Mouse (Mus musculus) spleen, adult 12 weeks (tissue): ENCODE data around the gene Spaca4.

Source experiments
- DNase-seq: peaks from one replicate; pipeline ENCODE4 v3.0.0; 2022; ENCODE audit warnings: low spot score

The Spaca4 gene

DNA sequence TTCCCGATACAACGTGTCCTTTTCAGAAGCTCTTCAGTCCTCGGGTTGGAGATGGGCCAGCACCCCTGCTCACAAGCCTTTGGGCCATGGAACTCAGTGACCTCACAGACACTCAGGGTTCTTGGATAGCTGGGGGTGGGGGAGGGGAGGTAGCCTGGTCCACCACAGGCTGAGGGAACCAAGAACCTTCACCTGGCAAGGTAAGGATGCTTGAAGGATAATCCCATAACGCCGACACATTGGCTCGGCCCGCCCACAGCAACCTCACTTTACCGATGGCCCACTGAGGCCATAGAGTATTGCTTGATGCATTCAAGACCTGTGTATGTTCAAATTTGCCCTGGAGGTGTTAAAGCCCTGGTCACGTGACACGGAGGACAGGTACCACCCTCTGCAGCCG is at the start of gene Spaca4:
TSS of gene Spaca4 (minus strand) at position 101 of the 400 bp plus-strand sequence.
- no peak for DNase-seq

DNA sequence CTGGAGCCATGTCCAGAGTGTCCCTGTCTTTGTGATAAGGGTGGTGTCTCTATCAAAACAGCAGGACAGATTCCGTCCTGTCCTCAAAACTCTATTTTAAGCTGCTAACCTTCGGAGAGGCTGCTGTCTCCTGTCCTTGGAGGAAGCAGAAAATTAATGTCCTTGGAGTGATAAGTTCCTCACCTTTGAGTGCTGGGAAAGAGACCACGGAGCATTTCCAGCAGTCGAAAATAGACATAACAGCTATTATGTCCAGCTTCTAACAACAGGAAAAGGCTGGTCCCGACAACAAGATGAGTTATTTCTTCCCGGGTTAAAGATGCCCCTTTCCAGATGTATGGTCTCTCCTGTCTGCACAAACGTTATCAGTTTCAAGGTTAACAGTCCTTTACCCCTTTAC is 49.6 kb upstream of the Spaca4 start:
- DNase-seq, result no peak

DNA sequence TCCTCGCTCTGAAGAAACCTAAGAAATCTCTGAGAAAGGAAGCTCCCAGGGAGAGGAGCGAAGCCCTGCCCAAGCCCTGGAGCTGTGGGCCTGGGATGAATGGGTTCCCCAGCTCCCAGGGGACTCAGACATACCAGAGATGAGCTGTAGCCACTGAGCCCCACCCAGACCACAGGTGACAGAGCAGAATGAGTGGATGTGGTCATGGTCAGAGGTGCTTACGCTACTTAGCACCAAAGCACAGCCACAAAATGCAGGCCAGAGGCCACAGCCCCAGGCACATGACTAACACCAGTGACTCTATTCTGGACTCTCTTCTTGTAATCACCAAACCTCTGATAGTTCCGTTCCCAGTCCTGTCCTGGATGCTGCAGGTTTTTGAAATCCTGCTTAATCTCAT is 45.5 kb upstream of the Spaca4 start:
- DNase-seq, result no peak

DNA sequence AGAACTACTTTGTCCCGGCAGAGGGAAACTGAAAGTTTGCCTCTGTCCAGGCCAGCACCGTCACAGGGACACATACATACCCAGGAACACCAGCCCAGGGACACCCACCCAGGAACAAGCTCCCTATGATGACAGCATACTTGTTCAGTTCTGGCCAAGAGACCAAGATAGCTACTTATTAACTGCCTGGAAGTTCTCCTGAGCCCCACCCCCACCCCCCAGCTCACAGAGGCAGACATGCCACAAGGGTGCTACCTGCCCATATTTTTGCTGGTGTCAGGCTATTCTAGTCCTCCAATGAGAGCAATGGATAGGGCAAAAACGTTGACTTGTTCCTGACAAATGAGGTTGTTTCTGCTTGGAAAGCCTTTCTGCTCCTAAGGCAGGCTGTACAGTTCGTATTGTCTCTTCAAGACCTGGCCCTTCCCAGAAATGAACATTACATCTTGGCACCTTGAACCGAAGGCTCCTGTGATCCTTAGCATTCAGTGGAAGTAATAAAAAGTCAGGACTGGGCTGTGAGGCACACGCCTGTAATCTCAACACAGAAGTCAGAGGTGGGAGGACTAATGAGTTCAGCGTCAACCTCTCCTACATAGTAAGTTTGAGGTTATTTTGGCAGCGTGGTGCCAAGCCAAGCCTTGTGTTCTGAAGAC is 44.9 kb upstream of the Spaca4 start:
- DNase-seq, result no peak

DNA sequence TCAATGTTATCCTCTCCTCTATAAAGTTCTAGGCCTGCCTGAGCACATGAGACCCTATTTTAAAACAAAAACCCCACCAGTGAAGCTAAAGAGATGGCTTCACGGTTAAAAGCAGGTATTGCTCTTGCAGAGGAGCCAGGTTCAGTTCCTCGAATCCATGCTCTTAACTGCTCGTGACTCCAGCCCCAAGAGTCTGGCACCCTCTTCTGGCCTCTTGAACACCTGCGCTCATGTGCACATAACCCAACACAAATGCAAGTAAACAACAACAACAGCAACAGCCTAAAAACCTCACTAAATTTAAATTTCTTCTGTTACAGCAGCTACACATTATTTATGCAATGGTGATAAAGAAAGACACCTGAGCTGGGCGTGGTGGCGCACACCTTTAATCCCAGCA is 41.9 kb upstream of the Spaca4 start:
- DNase-seq, result no peak

GRCm38 (mm10) chr7:45766764-45767163 is 41.2 kb upstream of the Spaca4 start:
- no peak for DNase-seq

DNA sequence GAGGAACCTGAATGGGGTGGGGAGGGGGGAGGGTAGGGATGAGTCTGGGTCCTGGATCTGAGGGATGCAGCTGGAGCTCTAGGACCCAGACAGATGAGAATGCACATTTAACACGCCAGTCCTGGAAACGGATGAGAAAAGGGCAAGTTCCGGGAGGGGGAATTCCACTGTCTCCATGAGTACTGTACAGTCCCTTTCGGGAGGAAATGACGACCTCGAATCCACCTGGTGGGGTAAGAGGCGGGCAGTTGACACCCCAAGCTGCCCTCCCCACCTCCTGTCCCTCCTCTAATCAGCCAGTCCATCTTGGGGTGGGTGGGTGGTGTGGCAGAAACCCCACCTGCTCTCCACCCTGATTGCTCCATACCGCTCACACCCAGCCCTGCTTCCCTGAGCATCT is 40.4 kb upstream of the Spaca4 start:
- no peak for DNase-seq

DNA sequence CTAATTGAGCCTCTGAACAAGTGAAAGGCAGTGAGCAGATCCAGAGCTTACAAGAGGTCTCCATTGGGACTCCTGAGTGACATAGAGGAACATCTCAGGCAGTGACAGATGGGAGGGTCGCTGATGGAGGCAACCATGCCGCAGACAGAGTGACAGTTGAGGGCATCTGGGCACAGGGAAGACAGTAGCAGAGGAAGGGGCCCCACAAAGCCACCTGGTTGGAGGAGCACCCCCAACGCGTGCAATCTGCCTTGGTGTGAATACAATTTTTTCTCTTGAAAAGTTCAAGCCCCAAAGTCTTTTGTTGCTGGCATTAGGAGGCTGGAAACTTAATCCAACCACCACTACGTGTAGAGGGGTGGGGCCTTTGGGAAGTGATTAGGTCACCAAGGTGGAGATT is 34.5 kb upstream of the Spaca4 start:
- DNase-seq, result no peak

DNA sequence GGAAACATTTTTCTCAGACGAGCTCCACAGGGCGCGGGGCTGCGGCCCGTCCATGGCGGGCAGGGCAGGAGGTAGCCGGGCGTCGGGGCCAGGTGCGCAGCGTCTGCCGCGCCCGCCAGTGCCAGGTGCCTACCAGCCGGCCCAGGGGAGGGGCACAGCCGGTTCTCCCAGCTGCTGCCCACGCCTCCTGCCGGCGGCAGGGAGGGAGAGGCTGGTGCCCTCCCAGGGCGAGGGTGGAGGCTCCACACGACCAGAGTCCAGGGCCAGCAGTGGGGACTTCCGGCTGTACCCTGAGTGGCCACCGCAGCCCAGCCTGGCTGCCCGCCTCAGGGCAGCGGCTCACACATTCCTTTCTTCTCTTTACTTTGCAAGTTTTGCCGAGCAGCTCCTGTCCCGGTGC is 33.8 kb upstream of the Spaca4 start:
- no peak for DNase-seq

GRCm38 (mm10) chr7:45755703-45756102 is 30.1 kb upstream of the Spaca4 start:
- no peak for DNase-seq

- DNase-seq, result no peak
Observed at GRCm38 (mm10) chr7:45750162-45750561, 24.5 kb upstream of the Spaca4 start.

- DNase-seq, result no peak
Observed at GRCm38 (mm10) chr7:45749401-45749800, 23.8 kb upstream of the Spaca4 start.

DNA sequence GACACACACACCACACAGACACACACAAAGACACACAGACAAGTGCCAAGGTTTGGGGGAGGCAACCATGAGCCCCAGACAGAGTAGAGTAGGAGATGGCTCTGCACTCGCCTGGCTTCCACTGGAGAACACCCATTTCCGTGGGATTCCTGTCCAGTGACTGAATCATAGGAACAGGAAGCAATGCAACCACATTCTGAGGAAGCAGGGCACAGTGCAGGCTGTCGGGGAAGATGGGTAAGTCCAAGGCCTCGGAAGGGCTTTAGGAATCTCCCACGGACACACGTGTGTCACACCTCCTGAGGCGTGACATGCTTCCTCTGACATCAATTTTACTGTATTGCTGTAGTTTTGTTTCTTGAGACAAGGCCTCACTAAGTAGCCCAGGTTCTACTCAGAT is 22.5 kb upstream of the Spaca4 start:
- no peak for DNase-seq

DNA sequence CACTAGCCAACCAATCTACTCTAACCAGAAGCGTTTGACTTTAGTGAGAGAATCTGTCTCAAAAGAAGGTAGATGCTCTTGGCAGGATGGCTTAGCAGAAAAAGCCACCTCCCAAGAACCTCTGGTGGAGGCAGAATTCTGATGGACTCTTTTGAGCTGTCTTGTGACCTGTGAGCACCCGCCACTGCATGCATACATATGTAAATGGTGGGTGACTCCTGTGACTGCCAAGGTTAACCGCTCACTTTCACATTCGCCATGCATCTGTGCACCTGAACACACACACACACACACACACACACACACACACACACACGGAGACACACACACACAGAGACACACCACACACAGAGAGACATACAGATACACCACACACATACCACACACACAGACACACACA is 21.8 kb upstream of the Spaca4 start:
- DNase-seq, result no peak

- DNase-seq, result no peak
Observed at GRCm38 (mm10) chr7:45746518-45746917, 20.9 kb upstream of the Spaca4 start.

DNA sequence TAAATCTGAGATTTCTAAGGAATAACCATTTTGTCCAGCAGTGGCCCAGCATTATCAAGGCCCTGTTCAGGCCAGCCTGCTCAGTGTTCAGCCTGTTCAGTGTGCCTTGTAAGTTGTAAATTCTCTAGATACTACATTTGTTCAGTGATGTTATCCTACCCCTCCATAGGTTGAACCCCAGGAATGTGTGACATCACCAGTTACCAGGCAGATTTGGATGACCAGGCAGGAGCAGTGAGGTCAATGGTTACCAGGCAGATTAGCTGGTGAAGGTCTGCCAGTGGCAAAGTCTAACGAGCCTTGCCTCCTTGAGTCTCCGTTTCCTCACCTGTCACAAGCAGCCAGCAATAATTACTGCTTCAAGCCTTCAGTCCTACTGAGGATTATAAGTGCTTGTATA is 18.8 kb upstream of the Spaca4 start:
- DNase-seq, result no peak

DNA sequence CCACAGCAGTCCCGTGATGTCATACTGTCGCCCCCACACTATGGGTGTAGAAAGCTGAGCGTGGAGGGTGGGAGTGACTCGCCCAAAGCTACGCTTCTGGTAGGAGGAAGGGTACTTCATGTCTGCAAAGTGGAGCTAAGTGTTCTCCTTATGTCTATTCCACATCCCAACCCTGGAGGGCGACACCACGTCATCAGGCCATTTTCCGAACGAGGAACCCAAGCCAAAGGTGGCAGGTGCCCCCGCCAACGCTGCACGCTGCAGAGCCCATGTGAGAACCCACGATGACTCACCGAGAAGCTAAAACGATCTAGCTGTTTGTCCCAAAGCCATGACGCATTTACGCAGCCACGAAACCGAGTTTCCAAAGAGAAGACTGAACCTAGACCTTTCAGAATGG is 16.7 kb upstream of the Spaca4 start:
- DNase-seq, result no peak

GRCm38 (mm10) chr7:45741777-45742176 is 16.2 kb upstream of the Spaca4 start:
- DNase-seq, result no peak

DNA sequence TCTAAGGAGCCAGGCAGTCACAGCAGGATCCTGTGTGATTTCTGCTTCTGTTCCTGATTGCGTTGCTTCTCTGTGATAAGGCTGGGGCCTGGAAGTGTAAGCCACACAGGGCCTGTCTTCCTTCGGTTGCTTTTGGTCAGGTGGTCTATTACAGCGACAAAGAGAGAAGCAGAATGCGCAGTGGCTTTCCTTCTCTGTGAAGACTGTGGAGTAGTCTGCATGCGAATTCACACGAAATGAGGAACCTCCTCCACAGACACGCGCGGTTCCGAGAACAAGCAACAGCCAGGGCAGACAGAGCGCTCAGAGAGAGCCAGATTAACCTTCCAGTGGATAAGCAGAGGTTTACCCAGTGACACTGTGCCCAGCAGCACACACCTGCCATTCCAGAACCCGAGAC is 15.7 kb upstream of the Spaca4 start:
- DNase-seq, result no peak

GRCm38 (mm10) chr7:45739820-45740219 is 14.2 kb upstream of the Spaca4 start:
- no peak for DNase-seq

DNA sequence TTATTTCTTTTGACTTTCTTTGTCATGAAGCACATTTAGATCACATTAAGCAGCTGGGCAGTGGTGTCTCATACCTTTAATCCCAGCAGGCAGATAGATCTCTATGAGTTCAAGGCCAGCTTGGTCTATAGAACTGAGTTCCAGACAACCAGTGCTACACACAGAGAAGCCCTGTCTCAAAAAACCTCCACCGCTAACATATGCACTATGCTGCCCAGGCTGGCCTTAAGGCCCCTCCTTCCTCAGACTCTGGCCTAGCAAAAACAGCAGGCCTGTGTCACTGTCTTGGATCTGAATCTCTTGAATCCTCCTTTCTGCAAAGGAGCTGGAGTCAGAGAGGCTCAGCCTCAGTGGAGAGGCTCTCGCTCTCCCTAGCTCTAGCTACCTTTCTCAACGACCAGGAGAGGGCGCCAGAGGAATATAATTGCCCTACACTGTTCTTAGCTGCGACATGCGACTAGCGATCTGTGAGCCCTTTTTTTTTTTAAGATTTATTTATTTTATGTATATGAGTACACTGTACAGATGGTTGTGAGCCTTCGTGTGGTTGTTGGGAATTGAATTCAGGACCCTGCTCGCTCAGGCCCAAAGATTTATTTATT is 13.7 kb upstream of the Spaca4 start:
- no peak for DNase-seq

DNA sequence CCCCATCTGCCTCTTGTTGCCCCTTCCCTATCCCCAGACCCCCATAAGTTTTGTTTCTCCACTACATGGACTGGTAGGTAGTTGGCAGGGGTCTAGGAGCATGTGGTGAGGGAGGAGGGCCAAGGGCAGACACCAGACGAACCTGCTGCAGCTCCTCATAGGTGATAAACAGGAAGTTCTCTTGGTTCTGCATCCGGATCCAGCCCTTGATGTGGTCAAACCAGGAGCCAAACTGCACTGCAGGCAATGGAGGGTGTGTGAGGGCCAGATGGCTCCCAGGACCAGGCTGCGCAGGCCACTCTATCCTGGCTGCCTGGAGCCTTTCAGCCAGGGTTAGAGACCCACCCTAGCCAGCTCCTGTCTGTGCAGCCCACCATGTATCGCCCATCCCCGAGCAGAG is 7.9 kb upstream of the Spaca4 start:
- no peak for DNase-seq

GRCm38 (mm10) chr7:45730727-45731431 is 5.3 kb upstream of the Spaca4 start:
- DNase-seq, result no peak

GRCm38 (mm10) chr7:45727625-45728024 is 2.0 kb upstream of the Spaca4 start:
- no peak for DNase-seq
